Mouse (Mus musculus): ENCODE data around the gene Phf23. TPM values are rescaled to one million over a fixed set of nuclear protein-coding genes. Genes with fewer than 3 reads are reported as not detected.

Gene Phf23
- polyA plus RNA-seq, 1 experiment from 2014 or later, result 43.8 TPM

DNA sequence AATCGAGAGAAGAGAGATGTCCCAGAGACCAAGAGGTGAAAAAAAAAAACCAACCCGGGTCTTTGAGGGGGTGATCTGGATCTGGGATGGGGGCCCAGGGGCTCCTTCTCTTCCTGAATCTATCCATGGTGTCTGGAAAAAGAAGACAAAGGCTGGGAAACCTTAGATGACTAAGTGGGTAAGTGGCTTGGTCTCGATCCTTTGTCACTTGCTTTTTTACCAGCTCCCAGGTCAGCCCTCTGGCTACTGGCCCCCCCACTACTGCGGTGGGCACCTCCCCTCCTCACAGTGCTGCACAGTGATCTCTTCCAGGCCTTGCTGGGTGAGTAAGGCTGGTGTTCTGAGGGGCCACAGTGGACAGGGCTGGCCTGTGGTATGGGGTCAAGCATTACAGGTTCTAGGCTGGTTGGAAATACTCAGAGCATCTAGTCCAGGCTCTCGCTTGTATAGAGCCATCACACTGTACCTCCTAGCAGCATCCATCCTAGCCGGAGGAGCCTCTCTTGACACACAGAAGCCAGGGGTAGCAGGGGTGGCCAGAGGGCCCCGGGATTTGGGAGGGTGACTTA lies 21.7 kb downstream of the Phf23 start:
- no peaks in the 10 kb centered on the region for H3K27me3 ChIP-seq (replicated peaks)
- peak overlapping the region; percentile 86; the same call in 1 of the 2 replicates for H3K4me2 ChIP-seq
- peaks cover 73% of the 10 kb centered on the region for H3K4me1 ChIP-seq
- H3K9ac ChIP-seq, result peak overlapping the region; percentile 90
- H3K9me3 ChIP-seq, result no peaks in the 10 kb centered on the region
- H3K27ac ChIP-seq (replicated peaks), result no peak overlapping the region
- ATAC-seq (ENCODE audit: extremely low read depth, insufficient number of reproducible peaks, low FRiP score, low TSS enrichment), result no peak
- H3K4me3 ChIP-seq, result no peak overlapping the region
- 37% methylated on average over 7 of the region's 7 CpGs for WGBS
- peaks cover 20% of the 10 kb centered on the region for H3K36me3 ChIP-seq

DNA sequence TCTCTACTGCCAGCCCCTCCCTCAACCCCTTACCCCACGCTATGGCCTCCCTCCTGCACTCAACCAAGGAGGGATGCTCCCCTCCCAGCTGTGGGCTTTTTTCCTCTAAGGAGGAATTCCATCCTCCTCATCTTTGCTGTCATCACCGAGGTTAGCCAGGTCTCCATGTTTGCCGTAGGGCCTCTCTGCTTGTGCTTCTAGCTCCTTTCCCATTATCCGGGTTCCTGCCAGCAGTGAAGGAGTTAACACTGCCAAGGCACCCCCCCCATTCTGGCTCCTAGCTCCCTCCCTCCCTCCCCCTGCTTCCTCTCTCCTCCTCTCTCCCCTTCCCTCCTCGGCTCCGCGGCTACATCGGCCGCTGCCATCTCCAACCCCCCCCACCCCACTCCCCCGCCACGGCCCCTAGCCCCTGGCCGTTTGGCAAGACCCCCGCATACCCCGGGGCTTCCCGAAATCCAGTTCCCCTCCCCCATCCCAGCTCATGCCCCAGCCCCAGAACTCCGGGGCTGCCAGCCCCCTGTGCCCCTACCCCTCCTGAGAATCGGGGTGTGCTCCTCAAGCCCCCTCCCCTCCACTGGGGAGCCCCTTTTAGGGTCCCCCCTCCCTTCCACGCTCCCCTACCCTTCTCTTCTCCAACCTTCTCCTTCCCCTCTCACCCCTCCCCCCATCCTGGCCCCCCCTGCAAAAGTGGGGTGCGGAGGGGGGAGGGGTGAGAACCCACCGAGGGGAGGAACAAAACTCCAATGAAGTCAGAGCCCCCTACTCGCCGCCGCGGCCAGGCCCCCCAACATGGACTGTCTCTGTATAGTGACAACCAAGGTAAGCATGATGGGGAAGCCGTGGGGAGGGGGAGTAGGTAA lies 22.8 kb downstream of the Phf23 start:
- H3K9me3 ChIP-seq, result no peaks in the 10 kb centered on the region
- H3K27ac ChIP-seq (replicated peaks), result peak overlapping the region; percentile 87
- H3K36me3 ChIP-seq, result peaks cover 9% of the 10 kb centered on the region
- H3K4me3 ChIP-seq, result peak overlapping the region; percentile 66
- no peak for ATAC-seq (ENCODE audit: extremely low read depth, insufficient number of reproducible peaks, low FRiP score, low TSS enrichment)
- 2% methylated on average over 25 of the region's 25 CpGs for WGBS
- H3K4me1 ChIP-seq, result peaks cover 81% of the 10 kb centered on the region
- peak overlapping the region; percentile 90 for H3K9ac ChIP-seq
- no peaks in the 10 kb centered on the region for H3K27me3 ChIP-seq (replicated peaks)
- peak overlapping the region; percentile 86 for H3K4me2 ChIP-seq

DNA sequence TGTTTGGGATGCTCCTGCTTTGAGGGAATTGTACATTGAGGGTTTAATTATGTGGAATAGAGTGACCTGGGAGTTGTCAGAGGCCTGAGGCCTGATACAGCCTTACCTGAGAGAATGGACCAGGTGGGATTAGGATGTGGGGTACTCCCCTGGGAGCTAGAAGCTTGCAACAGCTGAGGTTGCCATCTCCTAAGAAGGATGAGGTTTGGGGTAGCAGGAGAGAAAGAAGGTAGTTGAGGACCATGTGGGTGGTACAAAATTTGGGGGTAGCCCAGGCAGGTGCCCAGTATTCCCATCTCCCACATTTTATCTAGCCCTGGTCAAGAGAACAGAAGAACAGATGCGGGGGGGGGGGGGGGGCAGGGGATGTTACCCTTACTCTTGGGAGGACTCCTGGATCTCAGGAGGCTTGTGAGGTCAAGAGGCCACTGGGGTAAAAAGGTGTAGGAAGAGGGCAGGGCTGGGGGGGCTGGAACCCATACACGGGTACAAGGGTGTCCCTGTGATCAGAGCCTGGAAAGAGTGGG lies 24.0 kb downstream of the Phf23 start:
- no peak for ATAC-seq (ENCODE audit: extremely low read depth, insufficient number of reproducible peaks, low FRiP score, low TSS enrichment)
- Histone ChIP-seq H3K27ac (replicated peaks) (peak overlapping the region; percentile 87), H3K4me1 (peaks cover 79% of the 10 kb centered on the region), H3K9me3 (no peaks in the 10 kb centered on the region), H3K4me3 (peak overlapping the region; percentile 66), H3K4me2 (peak overlapping the region; percentile 86), H3K9ac (peak overlapping the region; percentile 90), H3K36me3 (no peaks in the 10 kb centered on the region), H3K27me3 (replicated peaks) (no peaks in the 10 kb centered on the region)
- 7% methylated on average over 1 of the region's 2 CpGs for WGBS

DNA sequence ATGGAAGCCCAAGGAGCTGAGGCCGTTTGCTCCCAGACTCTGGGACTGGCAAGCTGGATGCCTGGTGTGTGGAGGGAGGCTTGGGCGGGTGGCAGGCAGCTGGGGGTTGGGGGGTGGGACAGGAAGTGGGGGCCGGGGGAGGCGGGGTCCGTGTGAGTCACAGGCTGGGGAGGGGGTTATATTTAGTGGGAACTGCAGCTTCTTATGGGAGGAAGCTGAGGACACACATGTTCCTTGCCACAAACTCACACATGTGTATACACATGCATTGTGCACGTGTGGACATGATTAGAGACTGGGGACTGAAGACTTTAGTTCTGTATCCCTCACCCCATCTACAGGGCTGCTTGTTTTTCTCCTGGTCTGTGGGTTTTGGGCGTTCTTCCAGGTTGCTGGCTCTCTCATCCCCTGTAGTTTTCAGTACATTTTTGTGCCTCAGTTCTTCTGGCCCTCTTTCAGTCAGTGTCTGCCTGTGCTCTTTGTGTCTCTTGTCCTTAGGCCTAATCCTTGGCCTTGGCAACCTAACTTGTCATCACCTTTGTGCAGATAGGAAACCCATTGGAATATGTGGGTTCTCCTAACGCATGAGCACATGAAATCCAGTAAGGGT lies 24.6 kb downstream of the Phf23 start:
- no peaks in the 10 kb centered on the region for H3K36me3 ChIP-seq
- WGBS, result 27% methylated on average over 8 of the region's 8 CpGs
- no peaks in the 10 kb centered on the region for H3K27me3 ChIP-seq (replicated peaks)
- peak overlapping the region; percentile 90 for H3K9ac ChIP-seq
- H3K4me3 ChIP-seq, result peak overlapping the region; percentile 66
- ATAC-seq (ENCODE audit: extremely low read depth, insufficient number of reproducible peaks, low FRiP score, low TSS enrichment), result no peak
- no peaks in the 10 kb centered on the region for H3K9me3 ChIP-seq
- H3K4me1 ChIP-seq, result peaks cover 75% of the 10 kb centered on the region
- H3K27ac ChIP-seq (replicated peaks), result peak overlapping the region; percentile 87
- peak overlapping the region; percentile 86 for H3K4me2 ChIP-seq

DNA sequence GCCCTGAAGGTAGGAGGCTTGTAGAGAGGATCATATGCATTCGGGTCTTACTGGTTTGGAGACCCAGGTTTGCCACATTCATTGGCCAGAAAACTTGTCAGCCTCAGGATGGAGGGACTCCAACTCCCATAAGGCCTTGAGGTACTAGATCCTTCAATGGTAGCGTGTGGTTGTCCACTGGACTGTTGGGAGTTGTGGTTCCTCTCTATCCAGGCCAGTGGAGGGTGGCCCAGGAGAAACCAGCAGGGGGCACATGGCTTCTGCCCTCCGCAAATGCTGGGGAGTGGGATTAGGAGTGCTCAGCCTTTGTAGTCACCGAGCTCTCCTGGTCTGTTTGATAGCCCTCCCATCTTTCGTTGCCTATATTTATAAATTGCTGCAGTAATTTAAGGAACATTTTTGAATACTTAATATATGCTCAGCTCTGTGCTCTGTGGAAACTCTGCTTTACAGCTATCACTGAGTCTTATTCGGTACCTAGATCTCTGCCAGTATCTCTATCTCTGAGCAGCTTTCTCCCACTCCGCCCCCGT lies 25.2 kb downstream of the Phf23 start:
- ATAC-seq (ENCODE audit: extremely low read depth, insufficient number of reproducible peaks, low FRiP score, low TSS enrichment), result peak; percentile 64
- peak overlapping the region; percentile 66 for H3K4me3 ChIP-seq
- no peaks in the 10 kb centered on the region for H3K9me3 ChIP-seq
- H3K4me2 ChIP-seq, result peak overlapping the region; percentile 86
- no peaks in the 10 kb centered on the region for H3K36me3 ChIP-seq
- H3K27ac ChIP-seq (replicated peaks), result peak overlapping the region; percentile 87
- peak overlapping the region; percentile 90 for H3K9ac ChIP-seq
- WGBS, result under 1% methylated on average over 8 of the region's 8 CpGs
- no peaks in the 10 kb centered on the region for H3K27me3 ChIP-seq (replicated peaks)
- peaks cover 76% of the 10 kb centered on the region for H3K4me1 ChIP-seq

DNA sequence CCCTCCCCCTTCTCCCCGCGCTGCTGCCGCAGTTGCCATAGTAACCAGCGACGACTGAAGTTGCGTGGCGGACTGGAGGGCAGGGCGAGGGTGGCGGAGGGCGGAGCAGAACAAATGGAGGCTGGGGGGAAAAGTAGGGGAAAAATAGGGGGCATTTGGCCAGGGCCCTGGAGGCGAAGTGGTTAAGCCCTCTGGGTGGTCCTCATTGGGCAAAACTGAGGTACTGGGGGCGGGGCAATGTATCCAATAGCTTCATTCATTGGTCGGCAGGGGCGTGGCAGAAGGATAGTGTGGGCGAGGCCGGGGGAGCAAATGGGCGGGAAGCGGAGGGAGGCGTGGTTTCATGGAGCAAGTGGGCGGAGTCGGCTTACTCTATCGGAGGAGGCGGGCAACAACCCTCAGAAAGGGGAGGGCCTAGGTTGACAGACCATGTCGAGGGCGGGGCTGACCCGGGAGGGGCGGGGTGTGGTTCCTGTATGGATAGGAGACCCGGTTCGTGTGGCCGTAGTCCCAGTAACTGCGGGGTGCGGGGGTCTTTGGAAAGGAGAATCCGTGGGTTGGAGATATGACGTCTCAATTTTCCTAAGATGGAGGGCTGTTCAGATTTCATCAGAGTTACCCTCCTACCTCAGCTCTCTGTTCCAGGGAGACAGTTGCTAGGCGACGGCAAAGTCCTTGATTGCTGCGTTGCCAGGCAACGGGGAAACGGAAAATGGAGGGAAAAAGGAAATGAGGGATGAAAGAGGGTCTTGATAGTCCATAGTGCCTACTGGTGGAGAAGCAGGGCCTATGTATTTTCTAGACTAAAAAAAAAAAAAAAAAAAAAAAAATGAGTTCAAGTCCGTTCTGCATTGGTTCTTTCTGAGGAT lies 25.9 kb downstream of the Phf23 start:
- H3K9ac ChIP-seq, result peak overlapping the region; percentile 61
- H3K36me3 ChIP-seq, result no peaks in the 10 kb centered on the region
- no peaks in the 10 kb centered on the region for H3K27me3 ChIP-seq (replicated peaks)
- H3K4me2 ChIP-seq, result peak overlapping the region; percentile 86
- peak overlapping the region; percentile 87 for H3K27ac ChIP-seq (replicated peaks)
- peak overlapping the region; percentile 66 for H3K4me3 ChIP-seq
- peaks cover 81% of the 10 kb centered on the region for H3K4me1 ChIP-seq
- ATAC-seq (ENCODE audit: extremely low read depth, insufficient number of reproducible peaks, low FRiP score, low TSS enrichment), result peak; percentile 74
- WGBS, result 3% methylated on average over 39 of the region's 40 CpGs
- no peaks in the 10 kb centered on the region for H3K9me3 ChIP-seq

DNA sequence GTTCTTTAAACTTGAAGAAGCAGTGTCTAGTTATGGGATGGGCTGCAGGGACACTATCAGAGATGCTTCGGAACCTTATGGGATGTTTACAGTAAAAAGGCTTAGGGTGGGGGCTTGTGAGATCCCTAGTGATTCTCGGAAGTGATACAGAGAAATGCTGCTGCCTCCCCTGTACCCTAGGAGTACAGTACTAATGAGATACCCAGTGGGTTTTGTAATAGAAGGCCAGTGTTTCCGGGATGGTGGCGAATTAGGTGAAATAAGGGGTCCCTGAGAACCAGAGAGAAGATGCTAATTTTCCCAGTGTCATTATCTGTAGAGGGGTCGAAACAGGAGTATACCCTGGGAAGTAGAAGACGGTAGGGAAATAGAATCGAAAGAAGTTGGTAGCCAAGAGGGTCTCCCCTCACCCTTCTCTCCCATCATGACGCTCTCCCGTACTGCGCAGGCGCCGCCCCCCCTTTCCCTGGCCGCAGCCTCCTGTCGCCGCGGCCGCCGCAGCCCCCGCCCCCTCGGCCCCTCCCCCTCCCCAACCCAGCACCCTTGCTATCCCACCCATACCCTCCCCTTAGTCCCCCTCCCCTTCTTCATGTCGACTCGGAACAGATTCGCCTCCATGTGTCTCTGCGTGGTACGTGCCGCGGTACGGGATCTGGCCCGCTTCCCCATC lies 28.0 kb downstream of the Phf23 start:
- 6% methylated on average over 19 of the region's 29 CpGs for WGBS
- H3K36me3 ChIP-seq, result no peaks in the 10 kb centered on the region
- H3K27ac ChIP-seq (replicated peaks), result no peak overlapping the region
- H3K4me1 ChIP-seq, result peaks cover 86% of the 10 kb centered on the region
- no peaks in the 10 kb centered on the region for H3K9me3 ChIP-seq
- peak overlapping the region; percentile 73 for H3K4me2 ChIP-seq
- H3K27me3 ChIP-seq (replicated peaks), result peaks cover 7% of the 10 kb centered on the region; the same call in 1 of the 2 replicates
- no peak for ATAC-seq (ENCODE audit: extremely low read depth, insufficient number of reproducible peaks, low FRiP score, low TSS enrichment)
- peak overlapping the region; percentile 49 for H3K4me3 ChIP-seq
- H3K9ac ChIP-seq, result peak overlapping the region; percentile 78

DNA sequence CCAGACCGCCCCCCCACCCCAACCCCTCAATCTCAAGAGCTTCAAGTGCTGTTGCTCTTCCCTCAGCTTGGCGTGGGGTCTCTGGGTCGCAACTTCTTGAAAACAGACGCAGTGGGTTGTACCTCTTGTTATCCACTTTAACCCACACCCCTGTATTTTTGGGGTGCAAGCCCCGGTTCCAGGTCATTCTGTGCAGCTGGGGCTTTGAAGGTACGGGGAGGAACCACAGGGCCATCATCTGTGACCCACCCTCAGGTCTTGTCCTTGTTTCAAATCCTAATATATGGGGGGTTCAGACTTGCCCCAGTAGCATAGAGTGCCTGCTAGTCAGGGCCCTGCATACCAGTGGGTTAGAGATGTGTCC lies 28.6 kb downstream of the Phf23 start:
- H3K4me2 ChIP-seq, result peak overlapping the region; percentile 73
- peaks cover 7% of the 10 kb centered on the region; the same call in 1 of the 2 replicates for H3K27me3 ChIP-seq (replicated peaks)
- peak overlapping the region; percentile 49 for H3K4me3 ChIP-seq
- WGBS, result 14% methylated on average over 6 of the region's 6 CpGs
- no peak overlapping the region for H3K27ac ChIP-seq (replicated peaks)
- H3K4me1 ChIP-seq, result peaks cover 86% of the 10 kb centered on the region
- H3K9me3 ChIP-seq, result no peaks in the 10 kb centered on the region
- no peak for ATAC-seq (ENCODE audit: extremely low read depth, insufficient number of reproducible peaks, low FRiP score, low TSS enrichment)
- peak overlapping the region; percentile 78 for H3K9ac ChIP-seq
- H3K36me3 ChIP-seq, result no peaks in the 10 kb centered on the region

DNA sequence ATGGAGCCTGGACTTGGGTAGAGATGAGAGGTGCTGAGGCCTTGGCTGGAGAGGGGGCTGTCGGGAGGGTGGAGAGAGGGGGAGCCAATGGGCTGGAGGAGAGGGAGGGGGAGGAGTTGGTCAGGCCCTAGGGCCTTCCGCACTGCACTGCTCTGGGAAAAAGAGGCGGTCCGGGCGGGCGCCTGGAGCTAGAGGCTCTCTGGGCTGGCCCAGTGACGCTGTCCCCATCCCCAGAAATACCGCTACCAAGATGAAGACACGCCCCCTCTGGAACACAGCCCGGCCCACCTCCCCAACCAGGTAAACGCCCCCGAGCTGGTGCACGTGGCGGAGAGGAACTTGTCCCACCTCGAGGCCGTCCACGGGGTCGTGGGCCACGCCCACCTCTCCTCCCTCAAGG lies 31.1 kb downstream of the Phf23 start:
- Histone ChIP-seq H3K27ac (replicated peaks) (peak overlapping the region; percentile 28), H3K4me3 (peak overlapping the region; percentile 37), H3K9me3 (no peaks in the 10 kb centered on the region), H3K36me3 (peaks cover 11% of the 10 kb centered on the region), H3K9ac (peak overlapping the region; percentile 42), H3K4me2 (peak overlapping the region; percentile 65), H3K4me1 (peaks cover 74% of the 10 kb centered on the region), H3K27me3 (replicated peaks) (peaks cover 7% of the 10 kb centered on the region; the same call in 1 of the 2 replicates)
- ATAC-seq (ENCODE audit: extremely low read depth, insufficient number of reproducible peaks, low FRiP score, low TSS enrichment), result peak; percentile 43; the same call in 1 of the 2 replicates
- 3% methylated on average over 19 of the region's 19 CpGs for WGBS

DNA sequence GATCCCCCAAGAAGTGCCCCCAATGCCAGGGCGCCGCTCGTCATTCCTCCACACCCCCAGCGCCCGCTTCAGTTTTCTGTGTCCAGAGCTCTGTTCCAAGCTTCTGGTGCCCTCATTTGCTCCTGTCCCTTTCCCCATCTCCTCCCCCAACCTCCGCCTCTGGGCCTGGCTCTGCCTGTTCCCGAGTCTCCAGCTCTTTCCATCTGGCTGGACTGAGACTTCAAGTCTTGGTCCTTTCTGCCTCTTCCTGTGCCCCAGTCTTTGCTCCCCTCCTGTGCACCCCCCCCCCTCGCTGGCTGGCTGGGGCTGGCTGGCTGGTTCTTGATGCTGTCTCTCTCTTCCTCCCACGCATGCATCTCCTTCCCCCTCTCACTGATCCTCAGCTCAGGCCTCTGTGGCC lies 31.8 kb downstream of the Phf23 start:
- Histone ChIP-seq H3K36me3 (peaks cover 18% of the 10 kb centered on the region), H3K9me3 (no peaks in the 10 kb centered on the region), H3K27me3 (replicated peaks) (peaks cover 7% of the 10 kb centered on the region; the same call in 1 of the 2 replicates), H3K4me1 (peaks cover 68% of the 10 kb centered on the region), H3K9ac (peak overlapping the region; percentile 42), H3K4me3 (peak overlapping the region; percentile 37), H3K4me2 (peak overlapping the region; percentile 65), H3K27ac (replicated peaks) (peak overlapping the region; percentile 10)
- 42% methylated on average over 9 of the region's 9 CpGs for WGBS
- ATAC-seq (ENCODE audit: extremely low read depth, insufficient number of reproducible peaks, low FRiP score, low TSS enrichment), result no peak
